Mouse (Mus musculus): Measurements from ENCODE around the gene Prr5. TPM values are rescaled to one million over a fixed set of nuclear protein-coding genes. Genes with fewer than 3 reads are reported as not detected.

Gene Prr5
- polyA plus RNA-seq, 1 experiment from 2014 or later: 29.0 TPM

DNA sequence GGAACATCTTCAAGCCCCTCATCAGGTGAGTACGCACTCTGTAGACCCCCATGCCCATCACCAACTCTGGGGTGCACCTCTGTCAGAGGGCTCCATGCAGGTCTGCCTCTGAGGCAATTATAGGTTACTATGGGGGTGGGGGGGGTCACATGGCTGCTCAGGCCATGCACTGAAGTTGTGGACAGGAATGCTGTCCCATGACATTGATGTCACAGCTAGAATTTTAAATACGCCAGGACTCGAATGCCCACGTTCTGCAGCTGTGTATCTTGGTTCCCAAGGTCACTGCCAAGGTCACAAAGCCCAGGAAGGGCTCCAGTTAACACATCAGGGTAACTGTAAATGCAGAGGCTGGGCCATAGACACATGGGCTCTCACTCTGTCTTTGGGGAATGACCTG is 76.4 kb downstream of the Prr5 start:
- H3K27ac ChIP-seq (ENCODE audit: low read length): no peak overlapping the region
- no peaks in the 10 kb centered on the region for H3K36me3 ChIP-seq (ENCODE audit: control insufficient read depth, insufficient read depth, low read length)
- no peak overlapping the region for H3K4me2 ChIP-seq (replicated peaks; ENCODE audit: low read depth, low read length)
- ATAC-seq (ENCODE audit: insufficient number of reproducible peaks, insufficient read depth, low FRiP score, low read depth): no peak
- 84% methylated on average over 4 of the region's 4 CpGs for WGBS
- H3K27me3 ChIP-seq (ENCODE audit: control insufficient read depth, insufficient read depth, low read length): no peaks in the 10 kb centered on the region
- H3K9me3 ChIP-seq (ENCODE audit: control insufficient read depth, low read depth, low read length): no peaks in the 10 kb centered on the region
- no peaks in the 10 kb centered on the region for H3K4me1 ChIP-seq (ENCODE audit: control insufficient read depth, insufficient read depth, low read length)
- no peak overlapping the region for H3K4me3 ChIP-seq (ENCODE audit: low read depth, low read length)
- H3K9ac ChIP-seq (replicated peaks; ENCODE audit: low read depth, low read length): no peak overlapping the region

Other genes with a start within 250 kb of the Prr5 start
- gene Shisal1, start 222.5 kb upstream of the Prr5 start, polyA plus RNA-seq (2014; fragmentation: Nextera tagmentation; extraction: Ambion mirVana): 2.3 and 2.7 TPM in 2 replicates
- 8.4 and 8.6 TPM in 2 replicates for gene Rtl6, start 111.8 kb upstream of the Prr5 start, polyA plus RNA-seq (2014; fragmentation: Nextera tagmentation; extraction: Ambion mirVana)
- gene Arhgap8, start 50.4 kb downstream of the Prr5 start, polyA plus RNA-seq (2014; fragmentation: Nextera tagmentation; extraction: Ambion mirVana): 12.3 and 14.2 TPM in 2 replicates
- 1.8 and 2.8 TPM in 2 replicates for gene Phf21b, start 186.4 kb downstream of the Prr5 start, polyA plus RNA-seq (2014; fragmentation: Nextera tagmentation; extraction: Ambion mirVana)

Data from stomach, embryonic 14.5 days (tissue).